Mouse (Mus musculus) lung, postnatal 0 days (tissue): ENCODE data around the gene 1110065P20Rik. TPM values are rescaled to one million over a fixed set of nuclear protein-coding genes. Genes with fewer than 3 reads are reported as not detected.
A peak's percentile ranks its signal among the peaks of the same experiment; 100 is the strongest.

Experiments
- ATAC-seq: fragments of 200-750 bp; cut with Nextera tagmentation; 2 replicates; pipeline ENCODE4 v1.8.0; 2017; ENCODE audit warnings: moderate library complexity
- DNase-seq: peaks from one replicate; pipeline ENCODE4 v3.0.0-alpha.2; 2016; ENCODE audit warnings: low spot score
- H3K27ac ChIP-seq: fragments of 300-500 bp; sonication (generic); 2 replicates; pipeline ENCODE4 v1.5.1; 2014; ENCODE audit warnings: antibody characterized with exemption, mild to moderate bottlenecking, low read length, mixed read lengths
- H3K27me3 ChIP-seq: fragments of 300-500 bp; sonication (generic); replicated peaks from 2 replicates; pipeline ENCODE4 v1.6.1; 2014; ENCODE audit warnings: low read length, mixed read lengths; ENCODE audit not compliant: insufficient read depth
- H3K36me3 ChIP-seq: fragments of 300-500 bp; sonication (generic); 2 replicates; pipeline ENCODE4 v1.6.1; 2014; ENCODE audit warnings: low read length, mixed read lengths; ENCODE audit not compliant: insufficient read depth
- H3K4me1 ChIP-seq: fragments of 300-500 bp; sonication (generic); 2 replicates; pipeline ENCODE4 v1.6.1; 2014; ENCODE audit warnings: antibody characterized with exemption, low read depth, low read length, mixed read lengths; ENCODE audit not compliant: insufficient read depth
- H3K4me2 ChIP-seq: fragments of 300-500 bp; sonication (generic); replicated peaks from 2 replicates; pipeline ENCODE4 v1.6.1; 2014; ENCODE audit warnings: low read depth, mild to moderate bottlenecking, low read length, moderate library complexity, mixed read lengths
- H3K4me3 ChIP-seq: fragments of 300-500 bp; sonication (generic); 2 replicates; pipeline ENCODE4 v1.5.1; 2014; ENCODE audit warnings: low read depth, low read length
- H3K9ac ChIP-seq: fragments of 300-500 bp; sonication (generic); replicated peaks from 2 replicates; pipeline ENCODE4 v1.6.1; 2014; ENCODE audit warnings: low read depth, mild to moderate bottlenecking
- H3K9me3 ChIP-seq: fragments of 300-500 bp; sonication (generic); 2 replicates; pipeline ENCODE4 v1.6.1; 2016; ENCODE audit warnings: low read length, mixed read lengths
- CTCF ChIP-seq: IDR thresholded peaks from 2 replicates; pipeline ENCODE4 v1.5.1; 2016; ENCODE audit warnings: antibody characterized with exemption, mild to moderate bottlenecking
- EP300 ChIP-seq: IDR thresholded peaks from 2 replicates; pipeline ENCODE4 v1.6.1; 2016; ENCODE audit warnings: antibody characterized with exemption, mild to moderate bottlenecking, control low read depth
- WGBS: fragments of 180-500 bp; shearing (Covaris S2); extraction: QIAGEN DNeasy Blood & Tissue Kit; methylation state at CpG from one replicate; pipeline ENCODE4 v1.1.7; 2014; 5-methylcytosine and 5-hydroxymethylcytosine counted together
- polyA plus RNA-seq: library from polyadenylated mRNA; unstranded; fragments of >200 nt; fragmentation: Nextera tagmentation; extraction: Ambion mirVana; gene quantifications from 2 replicates; pipeline ENCODE4 v1.2.1, GENCODE M21; 2015

The 1110065P20Rik gene
- polyA plus RNA-seq, 1 experiment from 2014 or later: 68.7 TPM

- Histone ChIP-seq H3K36me3 (no peaks in the 10 kb centered on the region), H3K9me3 (no peaks in the 10 kb centered on the region), H3K9ac (no peak within 1 kb of the TSS), H3K4me1 (no peaks in the 10 kb centered on the region), H3K27ac (no peak within 1 kb of the TSS), H3K4me3 (peak within 1 kb of the TSS; percentile 27), H3K4me2 (peak within 1 kb of the TSS; percentile 49), H3K27me3 (peaks cover 22% of the 10 kb centered on the region; the same call in 1 of the 2 replicates)
- DNase-seq (no peak), ATAC-seq (no peak; the same call in 1 of the 2 replicates)
- WGBS: 7% methylated on average over 35 of the region's 77 CpGs
- TF ChIP-seq EP300: no peak
- TF ChIP-seq CTCF: no peak
Measured at GRCm38 (mm10) chr4:124861283-124862188, 10.5 kb upstream of the 1110065P20Rik start, which contains the start of gene Maneal. Gene Maneal (minus strand): TSS chr4:124862171.

DNA sequence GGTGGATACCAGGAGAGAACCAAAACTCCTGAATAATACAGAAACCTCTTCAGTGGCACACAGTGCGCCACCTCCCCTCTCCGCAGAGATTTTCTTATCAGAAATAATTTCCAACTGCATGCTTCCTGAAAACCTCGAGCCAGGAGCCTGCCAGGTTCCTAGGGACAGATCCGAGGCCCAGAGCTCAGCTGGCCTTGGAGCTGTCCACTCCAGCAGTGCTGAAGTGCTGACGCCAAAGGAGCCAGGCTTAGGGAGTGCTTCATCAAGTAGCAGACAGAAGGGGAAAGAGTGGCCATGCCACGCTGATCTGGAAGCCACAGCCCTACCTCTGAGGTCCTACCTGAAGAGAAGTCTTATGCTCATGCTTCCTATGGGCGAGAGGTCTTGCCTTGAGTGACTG, 9.4 kb upstream of the 1110065P20Rik start:
- ATAC-seq: peak; percentile 62; the same call in 1 of the 2 replicates
- TF ChIP-seq CTCF: no peak
- no peak for TF ChIP-seq EP300
- H3K36me3 ChIP-seq: no peaks in the 10 kb centered on the region
- no peaks in the 10 kb centered on the region for H3K9me3 ChIP-seq
- H3K4me3 ChIP-seq: no peak overlapping the region
- H3K4me1 ChIP-seq: no peaks in the 10 kb centered on the region
- peaks cover 22% of the 10 kb centered on the region; the same call in 1 of the 2 replicates for H3K27me3 ChIP-seq
- peak; percentile 75 for DNase-seq
- 5% methylated on average over 7 of the region's 7 CpGs for WGBS
- no peak overlapping the region for H3K4me2 ChIP-seq
- H3K9ac ChIP-seq: no peak overlapping the region
- H3K27ac ChIP-seq: no peak overlapping the region

DNA sequence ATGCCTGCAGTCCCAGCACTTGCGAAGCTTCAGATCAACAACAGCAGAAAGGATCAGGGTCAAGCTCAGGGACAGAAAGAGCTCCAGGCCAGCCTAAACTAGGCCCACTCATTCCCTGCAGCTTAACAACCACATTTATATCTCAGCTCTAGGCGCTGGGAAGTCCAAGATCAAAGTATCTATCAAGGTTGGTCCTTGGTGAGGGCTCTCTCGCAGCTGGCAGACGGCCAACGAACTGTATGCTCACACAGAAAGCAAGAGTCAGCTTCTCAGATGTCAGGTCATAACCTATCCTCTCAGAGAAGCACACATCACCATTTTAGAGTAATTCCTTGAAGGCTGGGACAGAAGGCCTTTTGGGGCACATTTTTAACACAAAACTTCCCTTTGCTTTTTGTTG, 7.4 kb upstream of the 1110065P20Rik start:
- no peak overlapping the region for H3K4me3 ChIP-seq
- H3K4me1 ChIP-seq: no peaks in the 10 kb centered on the region
- H3K27me3 ChIP-seq: peaks cover 22% of the 10 kb centered on the region; the same call in 1 of the 2 replicates
- no peak overlapping the region for H3K4me2 ChIP-seq
- no peak overlapping the region for H3K9ac ChIP-seq
- WGBS: 33% methylated on average over 5 of the region's 5 CpGs
- H3K27ac ChIP-seq: no peak overlapping the region
- no peaks in the 10 kb centered on the region for H3K9me3 ChIP-seq
- ATAC-seq (no peak), DNase-seq (no peak)
- TF ChIP-seq EP300: no peak
- TF ChIP-seq CTCF: no peak
- peaks cover 8% of the 10 kb centered on the region; the same call in 1 of the 2 replicates for H3K36me3 ChIP-seq

DNA sequence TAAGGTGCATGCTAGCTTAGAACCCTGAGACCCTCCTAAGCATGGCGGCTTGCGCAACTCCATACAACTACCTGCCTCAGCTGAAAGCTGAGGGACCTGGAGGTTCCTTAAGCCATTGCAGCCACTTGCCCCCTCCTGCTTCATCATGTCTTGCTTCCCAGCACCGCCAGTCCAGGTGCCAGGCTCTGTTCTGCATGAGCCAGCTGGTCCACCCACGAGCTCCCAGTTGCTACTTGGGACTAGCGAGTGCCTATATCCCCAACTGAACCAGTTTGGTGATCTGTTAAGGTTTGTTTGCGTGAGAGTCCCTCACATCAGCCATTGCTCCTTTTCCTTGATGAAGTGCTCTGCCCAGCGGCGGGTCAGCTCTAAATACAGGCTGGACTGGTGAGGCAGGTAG, 5.3 kb upstream of the 1110065P20Rik start:
- WGBS: 93% methylated on average over 8 of the region's 8 CpGs
- peaks cover 8% of the 10 kb centered on the region; the same call in 1 of the 2 replicates for H3K27me3 ChIP-seq
- H3K4me3 ChIP-seq: no peak overlapping the region
- no peak for TF ChIP-seq CTCF
- no peak for TF ChIP-seq EP300
- DNase-seq (no peak), ATAC-seq (no peak)
- H3K4me2 ChIP-seq: no peak overlapping the region
- no peak overlapping the region for H3K9ac ChIP-seq
- H3K36me3 ChIP-seq: peaks cover 8% of the 10 kb centered on the region; the same call in 1 of the 2 replicates
- H3K4me1 ChIP-seq: peaks cover 7% of the 10 kb centered on the region; the same call in 1 of the 2 replicates
- no peaks in the 10 kb centered on the region for H3K9me3 ChIP-seq
- H3K27ac ChIP-seq: no peak overlapping the region

DNA sequence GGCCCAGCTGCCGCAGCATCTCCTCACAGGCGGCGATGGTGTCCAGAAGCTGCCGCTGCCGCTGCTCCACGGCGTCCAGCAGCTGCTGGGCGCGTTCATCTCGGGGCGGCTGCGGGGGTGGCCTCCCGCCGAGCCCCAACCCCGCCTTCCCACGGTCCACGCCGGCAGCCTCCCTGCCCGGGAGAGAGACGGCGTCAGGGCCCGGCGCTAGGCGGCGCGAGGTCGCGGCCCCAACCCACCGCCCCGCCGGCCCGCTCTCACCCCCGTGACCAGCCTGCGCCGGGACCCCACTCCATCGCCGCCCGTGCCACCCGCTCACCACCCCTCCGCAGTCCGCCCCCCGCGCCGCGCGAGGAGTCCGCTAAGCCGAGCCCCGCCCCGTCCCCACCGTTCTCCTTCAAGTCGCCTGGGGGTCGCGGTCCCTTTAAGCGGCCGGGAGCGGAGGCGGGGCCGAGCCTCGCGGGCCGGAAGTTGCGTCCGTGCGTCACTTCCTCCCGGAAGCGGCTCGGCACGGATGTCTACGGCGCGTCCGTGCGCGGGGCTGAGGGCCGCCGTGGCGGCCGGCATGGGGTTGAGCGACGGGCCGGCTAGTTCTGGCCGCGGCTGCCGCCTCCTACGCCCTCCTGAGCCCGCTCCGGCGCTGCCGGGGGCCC, 609 bp downstream of the 1110065P20Rik start, which contains the start of gene Yrdc:
Gene Yrdc, plus strand, starts transcription at position 419 of the 653 bp plus-strand sequence.
- Histone ChIP-seq H3K4me3 (peak within 1 kb of the TSS; percentile 95), H3K4me1 (peaks cover 12% of the 10 kb centered on the region; the same call in 1 of the 2 replicates), H3K9me3 (no peaks in the 10 kb centered on the region), H3K36me3 (peaks cover 8% of the 10 kb centered on the region; the same call in 1 of the 2 replicates), H3K9ac (peak within 1 kb of the TSS; percentile 82), H3K27me3 (no peaks in the 10 kb centered on the region), H3K27ac (peak within 1 kb of the TSS; percentile 97), H3K4me2 (peak within 1 kb of the TSS; percentile 83)
- under 1% methylated on average over 26 of the region's 90 CpGs for WGBS
- ATAC-seq: peak; percentile 95
- no peak for TF ChIP-seq EP300
- TF ChIP-seq CTCF: peak; percentile 40
- peak; percentile 97 for DNase-seq
